Mouse (Mus musculus) liver, embryonic 14.5 days (tissue): ENCODE measurements around the gene Rnf5.

Experiments
- CTCF ChIP-seq: IDR thresholded peaks from 2 replicates; pipeline ENCODE4 v1.5.1; 2016; ENCODE audit warnings: antibody characterized with exemption, low read depth, control low read depth
- EP300 ChIP-seq: IDR thresholded peaks from 2 replicates; pipeline ENCODE4 v1.6.1; 2016; ENCODE audit warnings: antibody characterized with exemption, low read depth

DNA sequence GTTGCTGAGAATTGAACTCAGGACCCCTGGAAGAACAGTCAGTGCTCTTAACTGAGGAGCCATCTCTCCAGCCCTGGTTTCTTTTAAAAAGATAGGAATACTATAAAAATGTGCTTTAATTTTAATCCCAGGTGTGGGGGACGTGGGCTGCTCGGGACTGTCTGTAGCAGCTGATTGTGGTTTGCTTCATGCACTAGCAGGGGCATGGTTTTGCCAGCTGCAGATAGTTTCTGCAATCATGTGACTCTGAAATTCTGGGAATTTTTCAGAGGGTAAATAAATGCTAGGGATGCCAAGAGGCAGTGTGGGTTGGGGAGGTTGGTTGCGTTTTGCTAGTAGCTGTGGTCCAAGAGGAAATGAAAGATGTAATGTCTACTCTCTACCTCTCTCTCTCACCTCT lies 38.5 kb upstream of the Rnf5 start:
- TF ChIP-seq CTCF (no peak), EP300 (no peak)
